Mouse (Mus musculus) hematopoietic stem cell, adult 5-6 weeks (primary cell): ENCODE results near the gene Sst. TPM values are rescaled to one million over a fixed set of nuclear protein-coding genes. Genes with fewer than 3 reads are reported as not detected.

ENCODE experiments used
- ATAC-seq, 2 experiments: fragments of 125-278 bp in 1 of 2; replicated peaks in 1 of 2; 2 replicates each; pipeline ENCODE4 v1.8.0; 2016 to 2017; ENCODE audit warnings: inconsistent platforms in 2 of 2, mild to moderate bottlenecking in 2 of 2, moderate number of reproducible peaks in 2 of 2, low read depth in 1 of 2, moderate TSS enrichment in 1 of 2; ENCODE audit not compliant: low FRiP score in 2 of 2, poor library complexity in 2 of 2, severe bottlenecking in 2 of 2, insufficient read depth in 1 of 2, low TSS enrichment in 1 of 2
- total RNA-seq: library from RNA; stranded (forward); fragments of 172-1452, 232-1000 nt; gene quantifications from 2 replicates; pipeline ENCODE4 v1.2.3, GENCODE M21; 2017

Gene Sst
- total RNA-seq, 1 experiment from 2014 or later: not detected

- peak; percentile 82 to 84 for ATAC-seq
These were observed 7.3 kb upstream of the Sst start for GRCm38 (mm10) chr16:23897984-23898586.

- ATAC-seq: no peak
These were observed 6.7 kb upstream of the Sst start for GRCm38 (mm10) chr16:23897486-23897885.

- no peak for ATAC-seq
These were observed 4.4 kb upstream of the Sst start for GRCm38 (mm10) chr16:23895135-23895534.

- no peak for ATAC-seq
These were observed 607 bp downstream of the Sst start for GRCm38 (mm10) chr16:23890151-23890550.

GRCm38 (mm10) chr16:23887910-23888579, 2.7 kb downstream of the Sst start:
- ATAC-seq: no peak

- no peak for ATAC-seq
These were observed 5.7 kb downstream of the Sst start for GRCm38 (mm10) chr16:23885098-23885497.

GRCm38 (mm10) chr16:23855242-23855641, 35.5 kb downstream of the Sst start:
- no peak; a peak in 1 of 4 replicates for ATAC-seq

- ATAC-seq: no peak
These were observed 41.0 kb downstream of the Sst start for GRCm38 (mm10) chr16:23849720-23850119.

GRCm38 (mm10) chr16:23849176-23849575, 41.6 kb downstream of the Sst start:
- no peak for ATAC-seq

- peak in 1 of 2 experiments; percentile 56; a peak in 1 of 4 replicates for ATAC-seq
These were observed 46.1 kb downstream of the Sst start for GRCm38 (mm10) chr16:23844622-23845021.

GRCm38 (mm10) chr16:23842609-23843008, 48.1 kb downstream of the Sst start:
- no peak for ATAC-seq

Other genes starting within 250 kb of the Sst start
- gene Rtp2, start 41.4 kb upstream of the Sst start, total RNA-seq: not detected in 2 replicates
- not detected in 2 replicates for gene Gm37419, start 97.5 kb upstream of the Sst start, total RNA-seq
- gene Bcl6, start 97.9 kb upstream of the Sst start, total RNA-seq: 5.4 and 7.1 TPM in 2 replicates